Mouse (Mus musculus) heart, embryonic 10.5 days (tissue): ENCODE results near the gene Noxa1. TPM values are rescaled to one million over a fixed set of nuclear protein-coding genes. Genes with fewer than 3 reads are reported as not detected.
A peak's percentile ranks its signal among the peaks of the same experiment; 100 is the strongest.

Source experiments
- DNase-seq: peaks from one replicate; pipeline ENCODE4 v3.0.0-alpha.2; 2017; ENCODE audit warnings: low spot score
- H3K27ac ChIP-seq: fragments of 300-500 bp; sonication (generic); 2 replicates; pipeline ENCODE4 v1.5.1; 2016; ENCODE audit warnings: mild to moderate bottlenecking
- H3K27me3 ChIP-seq: fragments of 300-500 bp; sonication (generic); 2 replicates; pipeline ENCODE4 v1.6.1; 2016; ENCODE audit warnings: mild to moderate bottlenecking; ENCODE audit not compliant: poor library complexity, insufficient read depth, severe bottlenecking
- H3K36me3 ChIP-seq: fragments of 300-500 bp; sonication (generic); 2 replicates; pipeline ENCODE4 v1.6.1; 2016; ENCODE audit warnings: mild to moderate bottlenecking, moderate library complexity
- H3K4me1 ChIP-seq: fragments of 300-500 bp; sonication (generic); 2 replicates; pipeline ENCODE4 v1.6.1; 2016; ENCODE audit warnings: mild to moderate bottlenecking
- H3K4me3 ChIP-seq: fragments of 300-500 bp; sonication (generic); 2 replicates; pipeline ENCODE4 v1.5.1; 2016; ENCODE audit warnings: mild to moderate bottlenecking, moderate library complexity
- H3K9me3 ChIP-seq: fragments of 300-500 bp; sonication (generic); 2 replicates; pipeline ENCODE4 v1.6.1; 2016; ENCODE audit warnings: mild to moderate bottlenecking, moderate library complexity
- WGBS: fragments of 180-500 bp; shearing (Covaris S2); methylation state at CpG from one replicate; pipeline ENCODE4 v1.1.7; 2016; 5-methylcytosine and 5-hydroxymethylcytosine counted together
- polyA plus RNA-seq: library from polyadenylated mRNA; unstranded; fragments of >200 nt; fragmentation: Nextera tagmentation; extraction: Ambion mirVana; gene quantifications from 2 replicates; pipeline ENCODE4 v1.2.1, GENCODE M21; 2016

Noxa1 gene
- polyA plus RNA-seq = 0.14 TPM in 1 of 2 replicates, not detected in the other

DNA sequence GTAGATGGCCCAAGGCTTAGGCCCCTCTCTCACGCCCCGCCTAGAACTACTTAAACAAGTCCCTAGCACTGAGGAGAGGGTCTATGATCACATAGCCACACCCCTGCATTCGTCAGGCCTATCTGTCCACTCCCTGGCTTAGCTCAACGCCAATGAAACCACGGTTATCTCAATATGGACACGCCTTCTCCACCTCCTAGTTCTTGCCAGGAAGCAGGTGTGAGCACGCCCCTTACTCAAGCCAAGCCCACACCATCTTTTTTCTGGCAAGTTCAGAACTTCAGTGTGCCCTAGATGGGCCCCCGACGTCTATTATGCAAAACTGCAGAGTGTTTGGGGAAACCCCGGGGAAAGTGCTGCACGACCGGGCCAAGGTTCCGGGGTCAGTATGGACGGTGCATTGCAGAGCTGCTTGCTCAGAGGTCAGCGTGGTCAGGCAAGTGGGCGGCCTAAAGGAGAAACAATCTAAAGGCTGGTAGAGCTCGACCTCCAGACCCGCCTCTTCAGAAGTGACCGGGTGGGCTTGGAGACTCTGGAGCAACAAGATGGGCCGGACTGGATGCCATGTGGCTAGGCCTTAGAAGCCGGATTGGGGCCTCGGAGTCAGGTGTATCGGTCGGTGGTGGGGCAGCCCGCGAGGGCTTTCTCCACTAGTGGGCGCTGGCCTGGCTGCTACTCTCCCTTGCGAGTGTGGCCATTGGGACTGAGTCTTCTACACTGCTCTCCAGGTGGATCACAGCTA lies at the start of gene Noxa1:
Noxa1 (minus strand) TSS at position 41 of the 742 bp plus-strand sequence.
- Histone ChIP-seq H3K4me3 (peak within 1 kb of the TSS; percentile 42), H3K27ac (no peak within 1 kb of the TSS), H3K9me3 (no peaks in the 10 kb centered on the region), H3K4me1 (peaks cover 9% of the 10 kb centered on the region), H3K27me3 (peaks cover 61% of the 10 kb centered on the region), H3K36me3 (no peaks in the 10 kb centered on the region)
- 41% methylated on average over 28 of the region's 28 CpGs for WGBS
- DNase-seq = peak; percentile 84

DNA sequence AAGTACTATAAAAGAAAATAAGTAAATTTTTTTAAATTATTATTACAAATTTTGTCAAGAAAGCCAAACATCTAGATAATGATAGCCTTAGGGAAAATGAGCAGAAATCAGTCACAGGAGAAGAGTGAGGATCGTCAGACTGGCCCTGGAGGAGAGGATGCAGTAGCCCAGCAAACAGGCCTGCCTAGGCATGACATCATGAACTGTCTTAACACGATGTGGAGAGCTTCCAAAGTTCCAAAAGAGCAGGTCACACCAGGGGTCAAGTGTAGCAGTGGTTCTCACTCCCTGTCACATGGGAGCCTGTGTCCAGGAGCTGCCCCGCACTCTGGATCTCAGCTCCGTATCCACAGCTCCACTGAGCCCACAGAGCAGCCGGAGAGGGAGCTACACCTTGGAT lies 47.0 kb upstream of the Noxa1 start:
- Histone ChIP-seq H3K4me3 (no peak overlapping the region), H3K27ac (no peak overlapping the region), H3K36me3 (no peaks in the 10 kb centered on the region), H3K27me3 (no peaks in the 10 kb centered on the region), H3K4me1 (no peaks in the 10 kb centered on the region), H3K9me3 (no peaks in the 10 kb centered on the region)
- WGBS = 75% methylated on average over 5 of the region's 5 CpGs
- no peak for DNase-seq

DNA sequence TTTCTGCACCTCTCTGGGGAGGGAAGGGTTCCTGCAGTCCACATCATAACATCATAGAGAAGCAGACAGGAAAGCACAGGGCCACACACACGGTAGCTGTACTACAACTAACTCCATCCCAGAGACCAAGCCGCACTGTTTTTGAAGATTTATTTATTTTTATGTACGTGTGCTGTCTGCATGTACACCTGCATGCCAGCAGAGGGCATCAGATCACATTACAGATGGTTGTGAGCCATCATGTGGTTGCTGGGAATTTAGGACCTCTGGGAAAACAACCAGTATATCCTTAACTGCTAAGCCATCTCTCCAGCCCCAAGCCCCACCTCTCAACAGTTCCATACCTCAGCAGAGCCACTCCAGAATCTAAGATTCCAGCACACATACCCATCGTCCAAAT lies 46.2 kb upstream of the Noxa1 start:
- no peaks in the 10 kb centered on the region for H3K4me1 ChIP-seq
- H3K4me3 ChIP-seq = no peak overlapping the region
- 63% methylated on average over 4 of the region's 4 CpGs for WGBS
- no peak overlapping the region for H3K27ac ChIP-seq
- no peaks in the 10 kb centered on the region for H3K9me3 ChIP-seq
- no peaks in the 10 kb centered on the region for H3K36me3 ChIP-seq
- no peaks in the 10 kb centered on the region for H3K27me3 ChIP-seq
- no peak for DNase-seq

DNA sequence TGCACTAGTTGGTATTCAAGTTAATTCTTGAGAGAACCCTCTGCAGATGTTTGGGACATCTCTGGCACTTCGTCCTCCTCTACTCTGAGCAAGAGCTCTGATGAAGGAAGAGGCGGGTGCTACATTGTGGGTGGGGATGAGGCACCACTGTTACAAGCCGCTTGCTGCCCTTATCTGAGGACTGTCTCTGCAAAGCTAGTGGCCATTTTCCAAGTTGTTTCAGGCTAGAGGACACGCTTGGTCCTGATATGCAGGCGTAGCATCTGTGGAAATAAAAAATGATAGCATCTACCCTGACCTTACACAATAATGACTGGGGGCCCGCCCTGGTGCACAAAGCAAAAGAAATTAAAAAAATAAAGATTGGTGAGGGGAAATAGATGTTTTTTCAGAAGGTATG lies 42.9 kb upstream of the Noxa1 start:
- Histone ChIP-seq H3K4me3 (no peak overlapping the region), H3K4me1 (no peaks in the 10 kb centered on the region), H3K36me3 (no peaks in the 10 kb centered on the region), H3K27ac (no peak overlapping the region), H3K27me3 (no peaks in the 10 kb centered on the region), H3K9me3 (no peaks in the 10 kb centered on the region)
- no peak for DNase-seq
- 48% methylated on average over 6 of the region's 6 CpGs for WGBS

DNA sequence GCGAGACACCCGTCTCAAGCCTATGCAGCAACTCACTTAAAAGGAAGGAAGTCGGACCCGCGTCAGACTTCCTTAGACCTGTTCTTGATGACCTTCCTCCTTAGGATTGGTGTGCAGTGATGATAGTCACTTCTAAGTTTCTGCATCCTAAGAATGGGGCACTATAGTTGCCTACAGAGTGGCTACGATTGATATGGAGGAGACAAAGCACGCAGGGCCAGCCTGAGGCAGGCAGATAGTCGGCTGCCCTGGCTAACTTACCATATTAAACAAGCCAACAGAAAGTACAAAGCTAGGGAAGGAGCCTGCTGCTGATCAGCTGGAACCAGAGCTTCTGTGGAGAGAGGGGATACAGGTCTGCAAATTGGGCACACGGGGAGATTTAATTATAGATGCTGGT lies 36.7 kb upstream of the Noxa1 start:
- Histone ChIP-seq H3K27me3 (no peaks in the 10 kb centered on the region), H3K9me3 (no peaks in the 10 kb centered on the region), H3K4me1 (peaks cover 23% of the 10 kb centered on the region), H3K27ac (no peak overlapping the region), H3K4me3 (no peak overlapping the region), H3K36me3 (no peaks in the 10 kb centered on the region)
- no peak for DNase-seq
- 70% methylated on average over 9 of the region's 9 CpGs for WGBS

DNA sequence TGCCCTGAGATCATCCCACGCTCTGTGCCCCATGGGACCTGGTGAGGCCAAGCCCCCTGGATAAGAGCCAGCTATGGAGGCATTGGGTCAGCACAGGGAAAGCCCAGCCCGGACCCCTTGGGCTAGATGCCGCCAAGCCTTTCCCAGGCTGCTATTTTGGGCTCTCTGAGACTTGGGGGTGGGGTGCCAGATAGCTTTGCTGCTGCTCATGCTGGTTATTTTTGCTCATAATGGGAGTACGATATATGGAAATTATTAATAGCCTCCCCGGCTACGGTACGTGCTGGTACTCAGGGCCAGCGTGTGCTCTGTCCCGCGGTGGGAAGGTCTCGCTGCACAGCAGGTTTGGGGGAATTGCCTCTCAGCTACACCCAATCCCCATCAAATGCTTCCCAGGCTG lies 33.1 kb upstream of the Noxa1 start:
- WGBS = 57% methylated on average over 11 of the region's 11 CpGs

DNA sequence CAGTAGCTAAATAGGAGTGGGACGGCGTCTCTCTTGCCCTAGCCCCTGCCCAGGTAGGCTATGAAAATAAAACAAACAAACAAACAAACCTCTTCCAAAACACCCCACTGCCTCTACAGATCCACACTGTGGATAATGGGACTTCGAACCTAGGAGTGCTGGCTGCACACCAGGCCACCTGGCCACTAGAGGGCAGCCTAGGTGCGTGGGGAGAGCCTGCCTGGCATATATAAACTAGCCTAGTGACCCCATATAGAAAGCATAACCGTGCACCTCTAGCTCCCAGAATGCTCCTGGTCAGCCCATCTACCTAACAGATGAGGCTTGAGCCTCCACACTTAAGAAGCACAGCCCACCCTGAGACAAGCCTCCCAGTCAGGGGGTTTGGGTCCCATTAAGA lies 32.3 kb upstream of the Noxa1 start:
- peak; percentile 87 for DNase-seq
- 49% methylated on average over 5 of the region's 5 CpGs for WGBS
- Histone ChIP-seq H3K27me3 (0 out of 2 replicates have a peak, but pooled peaks cover 7% of the 10 kb centered on the region), H3K4me3 (no peak overlapping the region), H3K9me3 (no peaks in the 10 kb centered on the region), H3K4me1 (peaks cover 29% of the 10 kb centered on the region), H3K27ac (peak overlapping the region; percentile 76; the same call in 1 of the 2 replicates), H3K36me3 (no peaks in the 10 kb centered on the region)

More for the DNA sequence above, 33.1 kb upstream of the Noxa1 start:
- H3K27me3 ChIP-seq = 0 out of 2 replicates have a peak, but pooled peaks cover 7% of the 10 kb centered on the region
- H3K4me3 ChIP-seq = no peak overlapping the region
- H3K36me3 ChIP-seq = no peaks in the 10 kb centered on the region
- H3K27ac ChIP-seq = peak overlapping the region; percentile 76
- H3K4me1 ChIP-seq = peaks cover 29% of the 10 kb centered on the region
- DNase-seq = peak; percentile 72
- H3K9me3 ChIP-seq = no peaks in the 10 kb centered on the region

DNA sequence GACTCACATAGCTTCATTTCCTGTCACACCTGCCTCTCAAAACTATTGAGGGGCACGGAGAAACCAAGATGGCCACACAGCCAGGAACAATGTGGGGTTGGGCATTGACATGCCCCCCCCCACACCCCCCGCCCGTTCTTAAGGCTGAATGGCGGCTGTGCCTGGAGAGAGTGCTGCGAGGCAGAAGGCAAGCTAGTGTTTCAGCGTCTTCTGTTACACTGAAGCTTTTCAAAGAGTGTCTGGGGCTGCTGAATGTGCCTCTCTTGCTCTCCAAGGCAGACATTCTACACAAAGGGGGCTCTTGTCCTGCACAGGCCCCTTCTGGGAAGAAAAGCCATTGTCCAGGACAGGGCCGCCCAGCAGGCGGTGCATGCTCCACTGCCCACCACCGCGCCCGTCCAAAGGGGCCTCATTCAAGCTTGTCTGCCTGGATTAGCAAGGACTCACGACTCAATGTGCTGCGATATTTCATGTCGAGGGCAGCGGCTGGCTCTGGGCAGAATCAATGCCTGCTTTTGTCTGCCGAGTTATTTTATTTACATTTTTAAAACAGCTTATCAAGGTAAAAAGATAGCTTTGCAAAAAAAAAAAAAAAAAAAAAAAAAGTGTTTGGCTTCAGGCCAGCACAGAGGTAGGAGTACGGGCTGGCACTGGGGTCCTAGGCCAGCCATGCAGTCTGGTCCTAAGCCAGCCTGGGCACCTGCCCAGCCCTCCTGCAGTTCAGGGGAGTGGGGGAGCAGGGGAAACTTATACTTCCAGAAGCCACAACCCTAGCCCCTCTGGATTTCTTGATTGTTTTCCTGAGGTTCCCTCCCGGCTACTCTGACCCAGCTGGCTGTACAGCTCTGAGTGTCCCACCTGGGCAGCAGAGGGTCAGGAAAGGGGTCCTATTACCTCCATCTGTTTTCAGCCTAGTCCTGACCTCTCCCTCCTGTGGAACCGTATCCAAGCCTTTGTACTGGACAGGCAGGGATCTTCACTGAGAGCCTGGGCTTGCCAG lies 31.4 kb upstream of the Noxa1 start:
- DNase-seq = peak; percentile 79
- Histone ChIP-seq H3K27me3 (0 out of 2 replicates have a peak, but pooled peaks cover 7% of the 10 kb centered on the region), H3K4me1 (peaks cover 29% of the 10 kb centered on the region), H3K4me3 (no peak overlapping the region), H3K27ac (peak overlapping the region; percentile 60), H3K9me3 (no peaks in the 10 kb centered on the region), H3K36me3 (no peaks in the 10 kb centered on the region)
- 57% methylated on average over 19 of the region's 19 CpGs for WGBS

DNA sequence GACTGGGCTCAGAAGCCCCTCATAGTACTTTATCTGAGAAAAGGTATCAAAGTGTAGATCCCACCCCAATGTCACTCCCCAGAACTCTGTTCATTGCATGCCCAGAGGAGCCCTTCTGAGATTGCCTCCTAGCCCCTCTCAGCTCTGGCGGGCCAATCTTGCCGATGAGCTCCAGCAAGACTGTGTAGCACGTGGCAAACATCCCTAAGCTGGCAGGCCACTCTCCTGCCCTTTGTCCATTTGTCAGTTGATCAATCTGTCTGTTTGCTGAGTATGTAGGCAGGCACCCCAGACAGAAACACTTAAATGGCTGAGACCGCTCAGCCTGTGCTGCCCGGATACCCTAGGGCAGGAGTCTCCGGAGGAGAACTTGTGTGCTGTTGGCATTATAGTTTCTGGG lies 30.2 kb upstream of the Noxa1 start:
- H3K4me1 ChIP-seq = peaks cover 29% of the 10 kb centered on the region
- H3K4me3 ChIP-seq = no peak overlapping the region
- WGBS = 84% methylated on average over 6 of the region's 6 CpGs
- H3K27me3 ChIP-seq = 0 out of 2 replicates have a peak, but pooled peaks cover 7% of the 10 kb centered on the region
- no peak for DNase-seq
- no peaks in the 10 kb centered on the region for H3K9me3 ChIP-seq
- H3K27ac ChIP-seq = no peak overlapping the region
- no peaks in the 10 kb centered on the region for H3K36me3 ChIP-seq

DNA sequence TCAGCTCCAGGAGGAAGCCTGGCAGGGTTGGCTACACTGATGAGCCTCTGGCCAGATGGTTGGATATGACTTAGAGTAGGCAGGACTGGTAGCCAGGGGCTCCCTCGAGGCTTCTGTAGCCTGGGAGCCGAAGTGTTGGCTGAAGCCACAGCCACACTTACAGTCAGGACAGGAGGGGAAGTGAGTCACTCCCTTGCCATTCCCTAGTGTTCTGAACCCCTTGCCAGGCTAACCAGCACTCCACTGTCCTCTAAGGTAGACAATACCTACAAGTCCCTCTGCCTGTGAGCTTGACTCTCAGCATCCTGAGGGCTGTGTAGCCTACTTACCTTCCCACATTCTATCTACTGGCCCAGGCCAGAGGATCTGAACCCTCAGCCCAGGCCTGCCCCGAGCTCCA lies 29.5 kb upstream of the Noxa1 start:
- Histone ChIP-seq H3K4me3 (no peak overlapping the region), H3K36me3 (no peaks in the 10 kb centered on the region), H3K9me3 (no peaks in the 10 kb centered on the region), H3K27me3 (0 out of 2 replicates have a peak, but pooled peaks cover 7% of the 10 kb centered on the region), H3K4me1 (peaks cover 29% of the 10 kb centered on the region), H3K27ac (peak overlapping the region; percentile 16; the same call in 1 of the 2 replicates)
- no peak for DNase-seq
- 48% methylated on average over 3 of the region's 3 CpGs for WGBS

DNA sequence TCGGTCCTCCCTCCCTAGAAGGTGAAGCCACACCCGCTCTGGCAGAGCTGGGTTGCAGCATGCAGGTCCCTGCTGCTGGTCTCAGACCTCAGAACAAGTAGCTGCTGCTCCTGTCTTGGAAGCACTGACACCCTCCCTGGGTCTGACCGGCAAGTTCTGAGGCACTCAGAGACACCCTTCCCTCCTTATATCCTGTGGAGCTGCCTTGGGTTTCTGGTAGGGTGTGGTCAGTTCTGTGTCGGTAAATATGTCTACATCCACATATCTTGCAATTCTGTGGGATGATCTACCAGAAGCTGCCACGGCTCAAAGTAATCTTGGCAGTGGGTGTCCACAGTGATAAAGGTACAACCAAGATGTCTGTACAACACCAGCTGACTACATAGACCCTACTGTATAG lies 28.6 kb upstream of the Noxa1 start:
- no peak overlapping the region for H3K4me3 ChIP-seq
- 74% methylated on average over 5 of the region's 5 CpGs for WGBS
- no peak for DNase-seq
- no peaks in the 10 kb centered on the region for H3K36me3 ChIP-seq
- peaks cover 26% of the 10 kb centered on the region for H3K4me1 ChIP-seq
- no peak overlapping the region for H3K27ac ChIP-seq
- 0 out of 2 replicates have a peak, but pooled peaks cover 7% of the 10 kb centered on the region for H3K27me3 ChIP-seq
- no peaks in the 10 kb centered on the region for H3K9me3 ChIP-seq

DNA sequence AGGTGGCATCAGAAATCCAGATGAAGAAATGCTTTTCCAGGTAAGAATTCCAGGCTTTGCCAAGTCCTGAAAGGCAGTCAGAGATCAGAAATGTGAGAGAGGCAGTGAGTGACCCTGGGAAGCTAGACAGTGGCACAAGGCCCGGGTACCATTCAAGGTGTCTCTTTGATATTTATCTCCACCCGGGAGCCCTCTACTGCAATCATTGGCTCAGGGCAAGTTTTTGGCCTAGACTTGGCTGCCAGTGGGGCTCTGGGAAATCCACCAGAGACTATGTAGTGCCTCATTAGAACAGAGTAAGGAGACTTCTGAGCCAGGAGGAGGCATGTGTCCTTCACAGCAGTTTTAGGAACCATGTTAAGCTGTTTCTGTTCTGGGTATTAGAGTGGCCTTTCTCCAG lies 27.7 kb upstream of the Noxa1 start:
- Histone ChIP-seq H3K4me1 (peaks cover 17% of the 10 kb centered on the region), H3K4me3 (no peak overlapping the region)
- WGBS = 56% methylated on average over 2 of the region's 2 CpGs

DNA sequence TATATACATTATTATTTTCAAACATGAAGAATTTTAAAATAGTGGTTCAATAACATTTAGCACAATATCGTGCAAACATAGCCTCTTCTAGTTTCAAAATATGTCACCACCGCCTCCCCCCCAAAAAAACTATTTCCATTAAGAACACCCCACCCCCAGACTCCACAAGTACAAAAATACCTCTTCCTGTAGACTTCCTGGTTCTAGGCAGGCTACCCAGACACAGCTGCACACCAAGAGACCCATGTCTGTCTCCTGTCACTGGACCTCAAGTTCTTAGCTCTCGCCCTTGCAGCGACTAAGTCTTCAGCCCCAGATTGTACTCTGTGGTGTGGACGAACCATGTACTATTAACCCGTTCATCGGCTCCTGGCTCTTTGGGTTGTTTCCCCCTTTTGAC lies 26.0 kb upstream of the Noxa1 start:
- H3K27ac ChIP-seq = no peak overlapping the region
- 0 out of 2 replicates have a peak, but pooled peaks cover 7% of the 10 kb centered on the region for H3K27me3 ChIP-seq
- no peaks in the 10 kb centered on the region for H3K36me3 ChIP-seq
- H3K4me1 ChIP-seq = peaks cover 3% of the 10 kb centered on the region; the same call in 1 of the 2 replicates
- WGBS = 75% methylated on average over 7 of the region's 7 CpGs
- H3K9me3 ChIP-seq = no peaks in the 10 kb centered on the region
- H3K4me3 ChIP-seq = no peak overlapping the region
- DNase-seq = no peak

More for the DNA sequence above, 27.7 kb upstream of the Noxa1 start:
- Histone ChIP-seq H3K27ac (no peak overlapping the region), H3K36me3 (no peaks in the 10 kb centered on the region), H3K9me3 (no peaks in the 10 kb centered on the region), H3K27me3 (0 out of 2 replicates have a peak, but pooled peaks cover 7% of the 10 kb centered on the region)
- no peak for DNase-seq
